Mouse (Mus musculus): ENCODE data around the gene Wee1.

The Wee1 gene

DNA sequence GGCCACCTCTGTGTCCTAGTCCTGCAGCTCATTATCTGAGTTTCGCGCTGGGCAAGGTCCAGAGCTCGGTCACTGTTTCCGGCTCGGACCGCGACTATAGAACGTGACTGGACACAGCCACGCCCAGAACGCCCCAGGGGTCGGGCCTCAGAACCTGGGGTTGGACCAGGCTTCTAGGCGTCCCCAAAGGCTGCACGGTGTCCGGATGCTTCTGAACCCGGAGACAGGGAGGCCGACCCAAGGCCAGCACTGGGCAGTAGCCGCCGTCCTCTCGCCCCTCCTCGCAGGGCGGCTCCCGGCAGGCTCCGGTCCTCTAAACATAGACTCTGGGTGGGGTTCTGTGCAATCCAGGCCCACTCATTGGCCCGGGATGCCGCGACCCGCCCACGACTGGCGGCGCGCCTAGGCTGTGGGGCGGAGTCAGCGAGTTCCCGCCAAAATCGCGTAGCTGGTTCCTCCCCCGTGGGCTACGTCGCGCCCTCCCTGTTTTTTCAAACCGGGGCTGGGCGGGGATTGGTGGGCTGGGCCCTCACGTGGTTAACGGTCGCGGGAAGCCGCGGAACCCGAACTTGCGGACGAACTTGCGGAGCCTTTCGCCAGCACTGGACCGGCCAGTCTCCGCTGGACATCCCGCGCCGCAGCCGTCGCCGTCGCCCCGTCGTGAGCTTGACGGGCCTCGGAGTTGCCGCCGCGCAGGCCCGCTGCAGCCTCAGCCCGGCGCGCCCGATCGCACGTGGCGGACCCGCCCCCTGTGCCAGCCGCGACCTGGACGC lies at the start of gene Wee1:
TSS of gene Wee1 (plus strand) at position 531 of the 773 bp plus-strand sequence.
- ChIA-PET CTCF (interaction anchor here in 2 of 4 experiments (0.5 to 1.4 kb wide), 4 partner anchors 9 to 120 kb away, joined by 3 to 4 read pairs (median 3); no protein-coding TSS in a partner anchor), POLR2A (interaction anchor here (0.6 to 9.7 kb wide), 86 partner anchors 8 to 961 kb away, joined by 3 to 123 read pairs (median 5); partner anchors contain the start of genes Zfp143 (in 4 of the 4), Ipo7 (in 3 of the 4), Tmem41b (in 3 of the 4) and Adm (in 2 of the 4))

DNA sequence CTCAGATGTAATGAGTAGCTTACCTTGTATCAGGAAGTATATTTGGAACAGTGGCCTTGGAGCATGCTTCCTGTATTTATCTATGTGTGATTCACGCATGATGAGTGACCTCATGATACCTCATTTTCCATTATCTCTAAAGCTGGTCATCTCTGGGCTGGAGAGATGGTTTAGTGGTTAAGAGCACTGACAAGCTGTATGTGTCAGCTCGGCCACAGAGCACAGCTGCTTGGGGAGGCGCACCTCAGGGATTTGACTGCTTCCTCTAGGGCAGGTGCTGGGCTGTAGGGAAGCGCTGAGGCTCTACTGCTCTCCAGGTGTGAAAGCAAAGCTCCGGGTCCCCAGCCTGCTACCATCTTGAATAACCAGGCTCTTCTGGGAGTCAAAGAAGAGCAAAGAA lies 43.7 kb upstream of the Wee1 start:
- ChIA-PET POLR2A (interaction anchor here in 3 of 4 experiments (0.6 to 7.4 kb wide), 9 partner anchors 10 to 100 kb away, joined by 3 to 49 read pairs (median 4); partner anchors contain the start of genes Zfp143 (in 2 of the 3) and Tmem41b (in 1 of the 3)), CTCF (interaction anchor here in 1 of 4 experiments (2.5 kb wide), 1 partner anchor 10 kb away, joined by 8 read pairs; no protein-coding TSS in a partner anchor)

DNA sequence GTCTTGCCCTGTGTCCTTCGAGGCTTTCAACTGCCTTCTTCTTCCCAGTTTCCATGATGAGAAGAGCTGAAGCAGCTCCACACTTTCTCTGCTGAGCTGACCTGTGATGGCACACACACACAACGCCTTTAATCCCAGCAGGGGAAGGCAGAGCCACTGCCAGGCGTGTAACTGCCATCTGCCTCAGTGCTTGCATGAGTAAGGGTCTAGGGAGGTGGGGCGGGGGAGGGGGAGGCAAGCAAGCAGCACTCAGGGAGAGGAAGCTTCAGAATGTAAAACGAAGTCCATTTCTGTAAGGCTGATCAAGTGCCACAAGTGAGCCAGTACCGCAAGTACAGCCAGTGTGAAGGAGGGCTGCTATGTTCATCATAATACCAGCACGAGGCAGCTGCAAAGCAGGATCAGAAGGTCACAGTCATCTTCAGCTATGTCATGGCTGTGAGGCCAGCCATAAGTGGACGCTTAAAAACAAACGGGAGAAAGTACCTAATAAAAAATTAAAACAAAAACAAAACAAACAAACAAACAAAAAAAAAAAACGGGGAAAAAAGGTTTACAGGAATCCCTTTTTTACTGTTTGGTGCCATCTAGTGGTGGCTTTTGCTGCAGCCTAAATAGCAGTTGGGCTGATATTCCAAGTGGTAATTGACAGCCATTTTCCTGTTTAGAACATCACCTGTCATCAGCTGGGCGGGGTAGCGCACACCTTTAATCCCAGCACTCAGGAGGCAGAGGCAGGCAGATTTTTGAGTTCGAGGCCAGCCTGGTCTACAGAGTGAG lies 38.3 kb upstream of the Wee1 start:
- ChIA-PET CTCF (interaction anchor here in 3 of 4 experiments (0.6 to 1.4 kb wide), 12 partner anchors 9 to 107 kb away, joined by 3 to 5 read pairs (median 3); partner anchors contain the start of gene Zfp143 (in 1 of the 3)), POLR2A (interaction anchor here (0.6 to 3.5 kb wide), 21 partner anchors 9 to 491 kb away, joined by 3 to 21 read pairs (median 4); partner anchors contain the start of genes Zfp143 (in 2 of the 4), Ipo7 (in 1 of the 4), Tmem41b (in 1 of the 4) and Wee1 (in 1 of the 4))

GRCm38 (mm10) chr7:110085217-110085616 lies 36.6 kb upstream of the Wee1 start:
- POLR2A ChIA-PET = interaction anchor here in 2 of 4 experiments (1.0 to 3.5 kb wide), 8 partner anchors 9 to 108 kb away, joined by 3 to 21 read pairs (median 4); partner anchors contain the start of gene Zfp143 (in 2 of the 2)
- CTCF ChIA-PET = interaction anchor here in 1 of 4 experiments (0.6 kb wide), 1 partner anchor 32 kb away, joined by 4 read pairs; no protein-coding TSS in a partner anchor

- CTCF ChIA-PET = no interaction called here
- POLR2A ChIA-PET = no interaction called here
These were observed 33.9 kb upstream of the Wee1 start for GRCm38 (mm10) chr7:110087914-110088313.

- CTCF ChIA-PET = no interaction called here
- POLR2A ChIA-PET = interaction anchor here in 1 of 4 experiments (0.7 to 3.8 kb wide), 5 partner anchors 17 to 72 kb away, joined by 3 to 16 read pairs (median 4); partner anchors contain the start of genes Wee1 and Zfp143
These were observed 30.2 kb upstream of the Wee1 start for GRCm38 (mm10) chr7:110091670-110092069.

DNA sequence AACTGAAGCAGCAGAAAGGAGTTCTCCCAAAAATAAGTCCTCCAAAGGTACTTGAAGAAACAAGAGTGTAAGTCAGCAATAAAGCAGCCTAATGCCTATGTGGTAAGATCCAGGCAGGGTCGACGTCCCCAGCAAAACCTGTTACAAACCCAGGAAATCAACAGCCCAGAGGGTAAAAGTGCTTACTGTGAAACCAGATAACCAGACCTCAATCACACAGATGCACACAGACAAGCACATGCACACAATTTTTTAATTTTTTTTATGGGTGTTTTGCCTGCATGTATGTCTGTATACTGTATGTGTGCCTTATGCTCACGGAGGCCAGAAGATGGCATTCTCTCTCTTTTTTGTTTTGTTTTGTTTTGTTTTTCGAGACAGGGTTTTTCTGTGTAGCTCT lies 25.5 kb upstream of the Wee1 start:
- ChIA-PET CTCF (interaction anchor here in 1 of 4 experiments (0.7 kb wide), 1 partner anchor 537 kb away, joined by 5 read pairs; no protein-coding TSS in a partner anchor), POLR2A (interaction anchor here in 3 of 4 experiments (0.7 to 5.1 kb wide), 16 partner anchors 12 to 136 kb away, joined by 3 to 41 read pairs (median 4); partner anchors contain the start of genes Zfp143 (in 3 of the 3), Dennd5a (in 1 of the 3), Tmem41b (in 1 of the 3) and Wee1 (in 1 of the 3))

GRCm38 (mm10) chr7:110097106-110097793 lies 24.6 kb upstream of the Wee1 start:
- POLR2A ChIA-PET = interaction anchor here in 3 of 4 experiments (0.6 to 5.1 kb wide), 27 partner anchors 12 to 402 kb away, joined by 3 to 41 read pairs (median 4); partner anchors contain the start of genes Zfp143 (in 3 of the 3), Tmem41b (in 2 of the 3) and Wee1 (in 2 of the 3)
- CTCF ChIA-PET = interaction anchor here in 3 of 4 experiments (0.5 to 1.4 kb wide), 5 partner anchors 24 to 1162 kb away, joined by 3 to 5 read pairs (median 4); partner anchors contain the start of gene Wee1 (in 1 of the 3)

DNA sequence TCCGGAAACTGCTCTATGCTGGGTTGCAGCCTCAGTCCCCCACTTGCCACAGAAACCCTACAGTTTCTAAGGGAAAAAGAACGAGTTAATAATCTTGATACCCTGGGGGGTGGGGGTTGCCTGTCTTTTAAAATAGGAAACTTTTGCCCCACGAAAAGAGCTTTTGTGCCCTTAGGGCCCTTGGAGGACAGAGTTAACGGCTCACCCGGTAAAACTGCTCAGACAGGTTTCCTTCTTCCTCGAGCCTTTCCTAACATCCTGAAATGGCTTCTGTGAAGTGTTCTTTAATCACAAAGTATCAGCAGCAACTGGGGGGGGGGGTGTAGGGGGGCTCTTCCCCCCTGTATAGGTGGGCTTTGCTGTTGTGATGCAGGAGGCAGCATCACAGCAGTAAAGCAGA lies 21.0 kb upstream of the Wee1 start:
- POLR2A ChIA-PET = interaction anchor here (0.5 to 3.0 kb wide), 20 partner anchors 15 to 688 kb away, joined by 3 to 11 read pairs (median 5); partner anchors contain the start of genes Wee1 (in 3 of the 4), Zfp143 (in 2 of the 4), Ipo7 (in 1 of the 4) and Tmem41b (in 1 of the 4)
- CTCF ChIA-PET = interaction anchor here (0.6 to 1.0 kb wide), 6 partner anchors 18 to 547 kb away, joined by 3 to 8 read pairs (median 4); no protein-coding TSS in a partner anchor

DNA sequence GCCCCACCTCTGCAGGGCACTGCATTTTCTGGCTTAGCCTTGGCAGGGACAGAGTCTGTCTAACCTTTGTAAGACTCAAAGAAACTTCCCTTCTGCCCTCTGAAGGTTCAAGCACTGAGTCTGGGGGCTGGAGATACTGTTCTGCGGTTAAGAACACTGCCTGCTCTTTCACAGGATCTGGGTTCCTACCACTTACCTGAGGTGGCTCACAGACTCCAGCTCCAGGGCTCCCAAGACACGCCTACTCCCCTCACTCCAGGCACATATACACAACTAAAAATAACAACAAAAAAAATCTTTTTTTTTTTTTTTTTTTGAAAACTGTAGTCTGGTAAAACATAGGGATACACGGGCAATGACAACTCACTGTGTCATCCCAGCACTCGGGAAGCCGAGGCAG lies 20.6 kb upstream of the Wee1 start:
- POLR2A ChIA-PET = interaction anchor here (0.6 to 3.0 kb wide), 17 partner anchors 14 to 688 kb away, joined by 3 to 11 read pairs (median 5); partner anchors contain the start of genes Wee1 (in 3 of the 4), Zfp143 (in 2 of the 4) and Tmem41b (in 1 of the 4)
- CTCF ChIA-PET = interaction anchor here (0.7 to 1.0 kb wide), 7 partner anchors 14 to 547 kb away, joined by 3 to 8 read pairs (median 3); no protein-coding TSS in a partner anchor

GRCm38 (mm10) chr7:110105041-110105440 lies 16.8 kb upstream of the Wee1 start:
- ChIA-PET CTCF (no interaction called here), POLR2A (interaction anchor here in 3 of 4 experiments (0.7 to 7.1 kb wide), 8 partner anchors 8 to 44 kb away, joined by 3 to 80 read pairs (median 4); partner anchors contain the start of genes Zfp143 (in 2 of the 3) and Wee1 (in 1 of the 3))

- CTCF ChIA-PET = interaction anchor here in 2 of 4 experiments (0.5 to 0.7 kb wide), 3 partner anchors 9 to 516 kb away, joined by 3 read pairs; no protein-coding TSS in a partner anchor
- POLR2A ChIA-PET = interaction anchor here in 2 of 4 experiments (3.2 to 7.1 kb wide), 4 partner anchors 11 to 45 kb away, joined by 17 to 80 read pairs (median 29); partner anchors contain the start of genes Zfp143 (in 2 of the 2) and Wee1 (in 1 of the 2)
These were observed 15.2 kb upstream of the Wee1 start for GRCm38 (mm10) chr7:110106633-110107032.

- ChIA-PET CTCF (interaction anchor here in 3 of 4 experiments (0.6 to 1.5 kb wide), 6 partner anchors 8 to 219 kb away, joined by 3 to 12 read pairs (median 4); partner anchors contain the start of gene Wee1 (in 1 of the 3)), POLR2A (interaction anchor here in 3 of 4 experiments (0.7 to 7.1 kb wide), 27 partner anchors 9 to 533 kb away, joined by 3 to 80 read pairs (median 3); partner anchors contain the start of genes Tmem41b (in 3 of the 3), Wee1 (in 3 of the 3) and Zfp143 (in 2 of the 3))
These were observed 13.3 kb upstream of the Wee1 start for GRCm38 (mm10) chr7:110108524-110108923.

GRCm38 (mm10) chr7:110108967-110109610 lies 12.8 kb upstream of the Wee1 start:
- POLR2A ChIA-PET = interaction anchor here (0.6 to 7.1 kb wide), 31 partner anchors 8 to 532 kb away, joined by 3 to 80 read pairs (median 4); partner anchors contain the start of genes Tmem41b (in 3 of the 4), Wee1 (in 3 of the 4) and Zfp143 (in 2 of the 4)
- CTCF ChIA-PET = interaction anchor here in 1 of 4 experiments (0.5 to 1.5 kb wide), 5 partner anchors 8 to 220 kb away, joined by 3 to 4 read pairs (median 3); partner anchors contain the start of gene Wee1

DNA sequence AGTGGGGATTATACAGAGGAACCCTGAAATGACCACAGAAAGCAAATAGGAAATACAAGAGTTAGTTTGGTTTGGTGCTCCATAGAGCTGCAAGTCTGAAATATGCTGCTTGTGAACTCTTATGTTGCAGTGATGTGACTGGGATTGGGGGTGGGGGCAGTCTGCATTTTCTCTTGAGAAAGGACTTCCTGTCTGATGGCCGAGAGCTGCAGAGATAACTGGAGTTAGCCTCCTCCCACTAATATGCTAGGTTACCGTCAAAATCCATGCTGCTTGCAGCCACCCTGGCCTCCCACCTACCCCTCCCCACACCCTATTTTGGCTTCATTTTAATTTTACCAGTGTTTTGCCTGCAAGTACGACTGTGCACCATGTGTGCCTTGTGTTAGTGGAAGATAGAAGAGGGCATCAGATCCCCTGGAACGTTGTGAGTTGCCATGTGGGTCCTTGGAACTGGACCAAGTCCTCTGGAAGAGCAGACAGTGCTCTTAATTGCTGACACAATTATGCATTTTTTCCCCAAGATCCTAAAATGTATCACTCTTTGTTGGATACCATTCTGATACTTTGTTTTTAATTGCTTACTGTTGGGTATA lies 11.7 kb upstream of the Wee1 start:
- POLR2A ChIA-PET = interaction anchor here in 2 of 4 experiments (0.8 to 7.1 kb wide), 9 partner anchors 9 to 55 kb away, joined by 3 to 80 read pairs (median 12); partner anchors contain the start of genes Wee1 (in 2 of the 2) and Zfp143 (in 2 of the 2)
- CTCF ChIA-PET = no interaction called here

All from embryonic stem cell, embryonic (primary cell).